Mouse (Mus musculus) megakaryocyte, embryonic 14.5 days (primary cell): ENCODE data around the gene U90926.
"Not testable (repeated sequence)": the region's sequence is repeated elsewhere in the genome, so short reads cannot be mapped to it uniquely, and the experiment has no call there.

Source experiments
- FLI1 ChIP-seq: IDR thresholded peaks from 2 replicates; pipeline ENCODE4 v1.6.1; 2012; ENCODE audit warnings: low read length, inconsistent platforms, mixed read lengths
- GATA1 ChIP-seq: IDR thresholded peaks from 3 replicates; pipeline ENCODE4 v1.6.1; 2012; ENCODE audit warnings: mixed read lengths, low read length, inconsistent platforms, borderline replicate concordance

GRCm38 (mm10) chr5:92195716-92196115 is 19.5 kb downstream of the U90926 start:
- not testable (repeated sequence) for TF ChIP-seq GATA1, FLI1
